Mouse (Mus musculus) forebrain, embryonic 12.5 days (tissue): Measurements from ENCODE around the gene Sez6l. TPM values are rescaled to one million over a fixed set of nuclear protein-coding genes. Genes with fewer than 3 reads are reported as not detected.

ENCODE experiments used
- ATAC-seq: fragments of 200-750 bp; cut with Nextera tagmentation; 2 replicates; pipeline ENCODE4 v1.8.0; 2017; ENCODE audit warnings: moderate TSS enrichment; ENCODE audit not compliant: low FRiP score
- H3K27ac ChIP-seq: fragments of 300-500 bp; sonication (generic); 2 replicates; pipeline ENCODE4 v1.5.1; 2016; ENCODE audit warnings: mild to moderate bottlenecking
- H3K27me3 ChIP-seq: fragments of 300-500 bp; sonication (generic); 2 replicates; pipeline ENCODE4 v1.6.1; 2016; ENCODE audit warnings: mild to moderate bottlenecking
- H3K36me3 ChIP-seq: fragments of 300-500 bp; sonication (generic); replicated peaks from 2 replicates; pipeline ENCODE4 v1.6.1; 2016; ENCODE audit warnings: mild to moderate bottlenecking
- H3K4me1 ChIP-seq: fragments of 300-500 bp; sonication (generic); 2 replicates; pipeline ENCODE4 v1.6.1; 2016
- H3K4me2 ChIP-seq: fragments of 300-500 bp; sonication (generic); 2 replicates; pipeline ENCODE4 v1.6.1; 2016; ENCODE audit warnings: mild to moderate bottlenecking, moderate library complexity
- H3K4me3 ChIP-seq: fragments of 300-500 bp; sonication (generic); replicated peaks from 2 replicates; pipeline ENCODE4 v1.5.1; 2016; ENCODE audit warnings: mild to moderate bottlenecking
- H3K9ac ChIP-seq: fragments of 300-500 bp; sonication (generic); 2 replicates; pipeline ENCODE4 v1.6.1; 2016; ENCODE audit warnings: mild to moderate bottlenecking
- H3K9me3 ChIP-seq: fragments of 300-500 bp; sonication (generic); 2 replicates; pipeline ENCODE4 v1.6.1; 2016
- WGBS: fragments of 180-500 bp; shearing (Covaris S2); methylation state at CpG from one replicate; pipeline ENCODE4 v1.1.7; 2016; 5-methylcytosine and 5-hydroxymethylcytosine counted together
- polyA plus RNA-seq: library from polyadenylated mRNA; unstranded; fragments of >200 nt; fragmentation: Nextera tagmentation; extraction: Ambion mirVana; gene quantifications from 2 replicates; pipeline ENCODE4 v1.2.1, GENCODE M21; 2016

Gene Sez6l
- polyA plus RNA-seq, 1 experiment from 2014 or later: 13.4 TPM

- Histone ChIP-seq H3K4me2 (no peak overlapping the region), H3K27ac (peak overlapping the region; percentile 78; the same call in 1 of the 2 replicates), H3K4me3 (no peak overlapping the region), H3K9ac (no peak overlapping the region), H3K4me1 (peaks cover 53% of the 10 kb centered on the region), H3K36me3 (no peaks in the 10 kb centered on the region), H3K9me3 (no peaks in the 10 kb centered on the region), H3K27me3 (peaks cover 9% of the 10 kb centered on the region; the same call in 1 of the 2 replicates)
- no peak for ATAC-seq
- 90% methylated on average over 15 of the region's 15 CpGs for WGBS
Measured at GRCm38 (mm10) chr5:112552786-112553185, 24.2 kb downstream of the Sez6l start.

- peak; percentile 66 for ATAC-seq
- 41% methylated on average over 17 of the region's 17 CpGs for WGBS
- Histone ChIP-seq H3K4me1 (peaks cover 53% of the 10 kb centered on the region), H3K4me2 (0 out of 2 replicates have a peak overlapping the region, but pooled peaks have one; percentile 16), H3K36me3 (no peaks in the 10 kb centered on the region), H3K9ac (no peak overlapping the region), H3K4me3 (no peak overlapping the region), H3K27ac (peak overlapping the region; percentile 78), H3K27me3 (peaks cover 9% of the 10 kb centered on the region; the same call in 1 of the 2 replicates), H3K9me3 (no peaks in the 10 kb centered on the region)
Measured at GRCm38 (mm10) chr5:112551975-112552728, 24.8 kb downstream of the Sez6l start.

GRCm38 (mm10) chr5:112548846-112549620 lies 28.0 kb downstream of the Sez6l start:
- Histone ChIP-seq H3K4me1 (peaks cover 53% of the 10 kb centered on the region), H3K4me2 (no peak overlapping the region), H3K9me3 (no peaks in the 10 kb centered on the region), H3K9ac (no peak overlapping the region), H3K27me3 (0 out of 2 replicates have a peak, but pooled peaks cover 4% of the 10 kb centered on the region), H3K36me3 (no peaks in the 10 kb centered on the region), H3K4me3 (no peak overlapping the region), H3K27ac (peak overlapping the region; percentile 65)
- no peak for ATAC-seq
- WGBS: 67% methylated on average over 12 of the region's 12 CpGs

- peaks cover 46% of the 10 kb centered on the region for H3K4me1 ChIP-seq
Measured at GRCm38 (mm10) chr5:112546771-112547170, 30.2 kb downstream of the Sez6l start.

GRCm38 (mm10) chr5:112538295-112538694 lies 38.7 kb downstream of the Sez6l start:
- ATAC-seq: no peak
- no peak overlapping the region for H3K9ac ChIP-seq
- peaks cover 4% of the 10 kb centered on the region; the same call in 1 of the 2 replicates for H3K9me3 ChIP-seq
- H3K4me1 ChIP-seq: peaks cover 20% of the 10 kb centered on the region
- H3K27me3 ChIP-seq: 0 out of 2 replicates have a peak, but pooled peaks cover 5% of the 10 kb centered on the region
- no peak overlapping the region for H3K4me2 ChIP-seq
- no peak overlapping the region for H3K4me3 ChIP-seq
- H3K27ac ChIP-seq: no peak overlapping the region
- WGBS: 83% methylated on average over 3 of the region's 3 CpGs
- no peaks in the 10 kb centered on the region for H3K36me3 ChIP-seq

More at GRCm38 (mm10) chr5:112546771-112547170, 30.2 kb downstream of the Sez6l start:
- no peak for ATAC-seq
- 70% methylated on average over 6 of the region's 6 CpGs for WGBS
- H3K4me3 ChIP-seq: no peak overlapping the region
- H3K27ac ChIP-seq: no peak overlapping the region
- no peaks in the 10 kb centered on the region for H3K9me3 ChIP-seq
- H3K4me2 ChIP-seq: no peak overlapping the region
- 0 out of 2 replicates have a peak, but pooled peaks cover 7% of the 10 kb centered on the region for H3K27me3 ChIP-seq
- H3K9ac ChIP-seq: no peak overlapping the region
- H3K36me3 ChIP-seq: no peaks in the 10 kb centered on the region

- 82% methylated on average over 12 of the region's 12 CpGs for WGBS
Measured at GRCm38 (mm10) chr5:112535868-112536267, 41.1 kb downstream of the Sez6l start.

GRCm38 (mm10) chr5:112534146-112534545 lies 42.8 kb downstream of the Sez6l start:
- peaks cover 9% of the 10 kb centered on the region; the same call in 1 of the 2 replicates for H3K27me3 ChIP-seq
- no peak overlapping the region for H3K4me3 ChIP-seq
- H3K36me3 ChIP-seq: 0 out of 2 replicates have a peak, but pooled peaks cover 4% of the 10 kb centered on the region
- WGBS: 36% methylated on average over 11 of the region's 11 CpGs
- peaks cover 20% of the 10 kb centered on the region for H3K4me1 ChIP-seq
- no peak overlapping the region for H3K9ac ChIP-seq
- no peak overlapping the region for H3K27ac ChIP-seq
- ATAC-seq: no peak
- no peak overlapping the region for H3K4me2 ChIP-seq
- peaks cover 12% of the 10 kb centered on the region for H3K9me3 ChIP-seq

More at GRCm38 (mm10) chr5:112535868-112536267, 41.1 kb downstream of the Sez6l start:
- Histone ChIP-seq H3K27me3 (peaks cover 9% of the 10 kb centered on the region; the same call in 1 of the 2 replicates), H3K9me3 (peaks cover 12% of the 10 kb centered on the region), H3K4me3 (no peak overlapping the region), H3K4me2 (no peak overlapping the region), H3K4me1 (peaks cover 18% of the 10 kb centered on the region), H3K36me3 (0 out of 2 replicates have a peak, but pooled peaks cover 4% of the 10 kb centered on the region), H3K9ac (no peak overlapping the region), H3K27ac (no peak overlapping the region)
- ATAC-seq: no peak

GRCm38 (mm10) chr5:112533312-112534075 lies 43.5 kb downstream of the Sez6l start:
- Histone ChIP-seq H3K9ac (no peak overlapping the region), H3K4me2 (no peak overlapping the region), H3K27ac (no peak overlapping the region), H3K36me3 (0 out of 2 replicates have a peak, but pooled peaks cover 4% of the 10 kb centered on the region), H3K9me3 (peaks cover 8% of the 10 kb centered on the region), H3K4me3 (no peak overlapping the region), H3K4me1 (peaks cover 26% of the 10 kb centered on the region), H3K27me3 (peaks cover 9% of the 10 kb centered on the region; the same call in 1 of the 2 replicates)
- 52% methylated on average over 16 of the region's 16 CpGs for WGBS
- no peak for ATAC-seq

- no peak overlapping the region for H3K27ac ChIP-seq
- H3K36me3 ChIP-seq: 0 out of 2 replicates have a peak, but pooled peaks cover 4% of the 10 kb centered on the region
- peaks cover 9% of the 10 kb centered on the region; the same call in 1 of the 2 replicates for H3K27me3 ChIP-seq
- no peak overlapping the region for H3K9ac ChIP-seq
- H3K9me3 ChIP-seq: peaks cover 8% of the 10 kb centered on the region
- no peak for ATAC-seq
- WGBS: 91% methylated on average over 5 of the region's 5 CpGs
- peaks cover 27% of the 10 kb centered on the region for H3K4me1 ChIP-seq
- H3K4me3 ChIP-seq: no peak overlapping the region
- H3K4me2 ChIP-seq: no peak overlapping the region
Measured at GRCm38 (mm10) chr5:112532894-112533293, 44.1 kb downstream of the Sez6l start.

- no peak for ATAC-seq
- H3K27me3 ChIP-seq: peaks cover 9% of the 10 kb centered on the region; the same call in 1 of the 2 replicates
- no peak overlapping the region for H3K9ac ChIP-seq
- no peak overlapping the region for H3K27ac ChIP-seq
- peaks cover 8% of the 10 kb centered on the region for H3K9me3 ChIP-seq
- peaks cover 27% of the 10 kb centered on the region for H3K4me1 ChIP-seq
- no peak overlapping the region for H3K4me3 ChIP-seq
- WGBS: 68% methylated on average over 8 of the region's 8 CpGs
- 0 out of 2 replicates have a peak, but pooled peaks cover 4% of the 10 kb centered on the region for H3K36me3 ChIP-seq
- no peak overlapping the region for H3K4me2 ChIP-seq
Measured at GRCm38 (mm10) chr5:112532210-112532609, 44.8 kb downstream of the Sez6l start.

- H3K36me3 ChIP-seq: 0 out of 2 replicates have a peak, but pooled peaks cover 4% of the 10 kb centered on the region
- H3K9me3 ChIP-seq: peaks cover 8% of the 10 kb centered on the region
- H3K4me3 ChIP-seq: no peak overlapping the region
- no peak overlapping the region for H3K4me2 ChIP-seq
- peaks cover 32% of the 10 kb centered on the region for H3K4me1 ChIP-seq
- H3K27ac ChIP-seq: no peak overlapping the region
- WGBS: 40% methylated on average over 8 of the region's 8 CpGs
- no peak for ATAC-seq
- H3K27me3 ChIP-seq: peaks cover 8% of the 10 kb centered on the region; the same call in 1 of the 2 replicates
- H3K9ac ChIP-seq: no peak overlapping the region
Measured at GRCm38 (mm10) chr5:112531111-112531510, 45.9 kb downstream of the Sez6l start.
